Mouse (Mus musculus) hindbrain, embryonic 10.5 days (tissue): Measurements from ENCODE around the gene Cntnap1. TPM values are rescaled to one million over a fixed set of nuclear protein-coding genes. Genes with fewer than 3 reads are reported as not detected.

Experiments used
- DNase-seq: peaks from one replicate; pipeline ENCODE4 v3.0.0-alpha.2; 2017; ENCODE audit warnings: low spot score
- H3K27ac ChIP-seq: fragments of 300-500 bp; sonication (generic); 2 replicates; pipeline ENCODE4 v1.5.1; 2016; ENCODE audit warnings: mild to moderate bottlenecking, moderate library complexity
- H3K27me3 ChIP-seq: fragments of 300-500 bp; sonication (generic); 2 replicates; pipeline ENCODE4 v1.6.1; 2016; ENCODE audit warnings: mild to moderate bottlenecking; ENCODE audit not compliant: poor library complexity, insufficient read depth, severe bottlenecking
- H3K36me3 ChIP-seq: fragments of 300-500 bp; sonication (generic); 2 replicates; pipeline ENCODE4 v1.6.1; 2016; ENCODE audit warnings: mild to moderate bottlenecking, moderate library complexity
- H3K4me1 ChIP-seq: fragments of 300-500 bp; sonication (generic); replicated peaks from 2 replicates; pipeline ENCODE4 v1.6.1; 2016; ENCODE audit warnings: mild to moderate bottlenecking
- H3K4me3 ChIP-seq: fragments of 300-500 bp; sonication (generic); 2 replicates; pipeline ENCODE4 v1.5.1; 2016; ENCODE audit warnings: mild to moderate bottlenecking, moderate library complexity
- H3K9me3 ChIP-seq: fragments of 300-500 bp; sonication (generic); 2 replicates; pipeline ENCODE4 v1.6.1; 2016; ENCODE audit warnings: mild to moderate bottlenecking, moderate library complexity
- WGBS: fragments of 180-500 bp; shearing (Covaris S2); methylation state at CpG from one replicate; pipeline ENCODE4 v1.1.7; 2016; 5-methylcytosine and 5-hydroxymethylcytosine counted together
- polyA plus RNA-seq: library from polyadenylated mRNA; unstranded; fragments of >200 nt; fragmentation: Nextera tagmentation; extraction: Ambion mirVana; gene quantifications from 2 replicates; pipeline ENCODE4 v1.2.1, GENCODE M21; 2016

The Cntnap1 gene
- polyA plus RNA-seq, 1 experiment from 2014 or later: 0.71 TPM

- WGBS: 93% methylated on average over 5 of the region's 5 CpGs
- Histone ChIP-seq H3K27ac (no peak overlapping the region), H3K4me1 (peaks cover 58% of the 10 kb centered on the region), H3K36me3 (peaks cover 2% of the 10 kb centered on the region; the same call in 1 of the 2 replicates), H3K4me3 (no peak overlapping the region), H3K27me3 (peaks cover 13% of the 10 kb centered on the region), H3K9me3 (no peaks in the 10 kb centered on the region)
- DNase-seq: no peak
Measured at GRCm38 (mm10) chr11:101187541-101187940, 17.2 kb downstream of the Cntnap1 start.

GRCm38 (mm10) chr11:101188166-101188805 lies 18.0 kb downstream of the Cntnap1 start:
- H3K27me3 ChIP-seq: peaks cover 8% of the 10 kb centered on the region
- H3K4me1 ChIP-seq: peaks cover 52% of the 10 kb centered on the region
- H3K4me3 ChIP-seq: no peak overlapping the region
- H3K27ac ChIP-seq: peak overlapping the region; percentile 89; the same call in 1 of the 2 replicates
- no peaks in the 10 kb centered on the region for H3K9me3 ChIP-seq
- H3K36me3 ChIP-seq: peaks cover 5% of the 10 kb centered on the region; the same call in 1 of the 2 replicates
- WGBS: 78% methylated on average over 11 of the region's 11 CpGs
- no peak for DNase-seq

GRCm38 (mm10) chr11:101189495-101190180 lies 19.3 kb downstream of the Cntnap1 start:
- H3K4me3 ChIP-seq: 0 out of 2 replicates have a peak overlapping the region, but pooled peaks have one; percentile 26
- DNase-seq: peak; percentile 66
- WGBS: 12% methylated on average over 6 of the region's 6 CpGs

GRCm38 (mm10) chr11:101190181-101190912 lies 20.0 kb downstream of the Cntnap1 start:
- Histone ChIP-seq H3K27ac (peak overlapping the region; percentile 89), H3K4me1 (peaks cover 45% of the 10 kb centered on the region), H3K4me3 (no peak overlapping the region), H3K36me3 (peaks cover 19% of the 10 kb centered on the region), H3K9me3 (no peaks in the 10 kb centered on the region), H3K27me3 (no peaks in the 10 kb centered on the region)
- no peak for DNase-seq
- 45% methylated on average over 8 of the region's 8 CpGs for WGBS

More at GRCm38 (mm10) chr11:101189495-101190180, 19.3 kb downstream of the Cntnap1 start:
- Histone ChIP-seq H3K27me3 (no peaks in the 10 kb centered on the region), H3K27ac (peak overlapping the region; percentile 89), H3K36me3 (peaks cover 12% of the 10 kb centered on the region), H3K4me1 (peaks cover 45% of the 10 kb centered on the region), H3K9me3 (no peaks in the 10 kb centered on the region)

GRCm38 (mm10) chr11:101190913-101191907 lies 20.9 kb downstream of the Cntnap1 start:
- Histone ChIP-seq H3K36me3 (peaks cover 25% of the 10 kb centered on the region), H3K27me3 (no peaks in the 10 kb centered on the region), H3K4me3 (no peak overlapping the region), H3K27ac (peak overlapping the region; percentile 89), H3K4me1 (peaks cover 45% of the 10 kb centered on the region), H3K9me3 (no peaks in the 10 kb centered on the region)
- DNase-seq: no peak
- 47% methylated on average over 17 of the region's 17 CpGs for WGBS

GRCm38 (mm10) chr11:101191919-101192470 lies 21.7 kb downstream of the Cntnap1 start:
- DNase-seq: no peak
- Histone ChIP-seq H3K36me3 (peaks cover 30% of the 10 kb centered on the region), H3K9me3 (no peaks in the 10 kb centered on the region), H3K27ac (peak overlapping the region; percentile 89), H3K27me3 (no peaks in the 10 kb centered on the region), H3K4me3 (no peak overlapping the region), H3K4me1 (peaks cover 45% of the 10 kb centered on the region)
- 85% methylated on average over 4 of the region's 4 CpGs for WGBS

GRCm38 (mm10) chr11:101192646-101193045 lies 22.3 kb downstream of the Cntnap1 start:
- 0 out of 2 replicates have a peak overlapping the region, but pooled peaks have one; percentile 30 for H3K27ac ChIP-seq
- no peak for DNase-seq

GRCm38 (mm10) chr11:101193076-101193475 lies 22.8 kb downstream of the Cntnap1 start:
- Histone ChIP-seq H3K36me3 (peaks cover 40% of the 10 kb centered on the region), H3K4me1 (peaks cover 42% of the 10 kb centered on the region), H3K4me3 (no peak overlapping the region), H3K27me3 (no peaks in the 10 kb centered on the region), H3K27ac (0 out of 2 replicates have a peak overlapping the region, but pooled peaks have one; percentile 30), H3K9me3 (no peaks in the 10 kb centered on the region)
- WGBS: 89% methylated on average over 7 of the region's 7 CpGs
- no peak for DNase-seq

More at GRCm38 (mm10) chr11:101192646-101193045, 22.3 kb downstream of the Cntnap1 start:
- Histone ChIP-seq H3K4me1 (peaks cover 45% of the 10 kb centered on the region), H3K4me3 (no peak overlapping the region), H3K9me3 (no peaks in the 10 kb centered on the region), H3K27me3 (no peaks in the 10 kb centered on the region), H3K36me3 (peaks cover 36% of the 10 kb centered on the region)
- WGBS: 93% methylated on average over 6 of the region's 6 CpGs

- H3K36me3 ChIP-seq: peaks cover 51% of the 10 kb centered on the region
- H3K4me1 ChIP-seq: peaks cover 31% of the 10 kb centered on the region
- no peaks in the 10 kb centered on the region for H3K9me3 ChIP-seq
- no peaks in the 10 kb centered on the region for H3K27me3 ChIP-seq
- DNase-seq: no peak
- 90% methylated on average over 5 of the region's 5 CpGs for WGBS
- H3K4me3 ChIP-seq: no peak overlapping the region
- no peak overlapping the region for H3K27ac ChIP-seq
Measured at GRCm38 (mm10) chr11:101194137-101194536, 23.8 kb downstream of the Cntnap1 start.

GRCm38 (mm10) chr11:101194643-101195042 lies 24.3 kb downstream of the Cntnap1 start:
- no peak for DNase-seq
- H3K9me3 ChIP-seq: no peaks in the 10 kb centered on the region
- H3K27me3 ChIP-seq: no peaks in the 10 kb centered on the region
- H3K27ac ChIP-seq: no peak overlapping the region
- H3K4me3 ChIP-seq: no peak overlapping the region
- H3K36me3 ChIP-seq: peaks cover 56% of the 10 kb centered on the region
- WGBS: 88% methylated on average over 6 of the region's 6 CpGs
- peaks cover 26% of the 10 kb centered on the region for H3K4me1 ChIP-seq

- Histone ChIP-seq H3K27ac (no peak overlapping the region), H3K9me3 (no peaks in the 10 kb centered on the region), H3K36me3 (peaks cover 60% of the 10 kb centered on the region), H3K4me3 (no peak overlapping the region), H3K27me3 (no peaks in the 10 kb centered on the region), H3K4me1 (peaks cover 22% of the 10 kb centered on the region)
- no peak for DNase-seq
- WGBS: 94% methylated on average over 1 of the region's 1 CpGs
Measured at GRCm38 (mm10) chr11:101195101-101195500, 24.8 kb downstream of the Cntnap1 start.
